Mouse (Mus musculus) liver, adult 2 months (tissue): Measurements from ENCODE around the gene Ptprm.

Experiments
- CTCF ChIP-seq: fragments of 200-500 bp; IDR thresholded peaks from 2 replicates; pipeline ENCODE4 v1.5.1; 2011; ENCODE audit warnings: low read depth, low read length, control low read depth
- POLR2A ChIP-seq: fragments of 200-500 bp; IDR thresholded peaks from 2 replicates; pipeline ENCODE4 v1.6.1; 2011; ENCODE audit warnings: low read length, control low read depth; ENCODE audit not compliant: insufficient read depth; ENCODE audit errors: extremely low read depth

GRCm38 (mm10) chr17:66671715-66672230 lies 682.5 kb downstream of the Ptprm start:
- TF ChIP-seq POLR2A (no peak), CTCF (no peak)
